Mouse (Mus musculus): Measurements from ENCODE around the gene Sapcd1.
"Not testable (repeated sequence)": the region's sequence is repeated elsewhere in the genome, so short reads cannot be mapped to it uniquely, and the experiment has no call there.

The Sapcd1 gene

GRCm38 (mm10) chr17:35055691-35056495, 28.1 kb upstream of the Sapcd1 start:
- in situ Hi-C loops (cut with MboI, MseI) = no loop called here

- in situ Hi-C loops (cut with MboI, MseI) = no loop called here
Observed at GRCm38 (mm10) chr17:35052271-35052798, 24.5 kb upstream of the Sapcd1 start.

DNA sequence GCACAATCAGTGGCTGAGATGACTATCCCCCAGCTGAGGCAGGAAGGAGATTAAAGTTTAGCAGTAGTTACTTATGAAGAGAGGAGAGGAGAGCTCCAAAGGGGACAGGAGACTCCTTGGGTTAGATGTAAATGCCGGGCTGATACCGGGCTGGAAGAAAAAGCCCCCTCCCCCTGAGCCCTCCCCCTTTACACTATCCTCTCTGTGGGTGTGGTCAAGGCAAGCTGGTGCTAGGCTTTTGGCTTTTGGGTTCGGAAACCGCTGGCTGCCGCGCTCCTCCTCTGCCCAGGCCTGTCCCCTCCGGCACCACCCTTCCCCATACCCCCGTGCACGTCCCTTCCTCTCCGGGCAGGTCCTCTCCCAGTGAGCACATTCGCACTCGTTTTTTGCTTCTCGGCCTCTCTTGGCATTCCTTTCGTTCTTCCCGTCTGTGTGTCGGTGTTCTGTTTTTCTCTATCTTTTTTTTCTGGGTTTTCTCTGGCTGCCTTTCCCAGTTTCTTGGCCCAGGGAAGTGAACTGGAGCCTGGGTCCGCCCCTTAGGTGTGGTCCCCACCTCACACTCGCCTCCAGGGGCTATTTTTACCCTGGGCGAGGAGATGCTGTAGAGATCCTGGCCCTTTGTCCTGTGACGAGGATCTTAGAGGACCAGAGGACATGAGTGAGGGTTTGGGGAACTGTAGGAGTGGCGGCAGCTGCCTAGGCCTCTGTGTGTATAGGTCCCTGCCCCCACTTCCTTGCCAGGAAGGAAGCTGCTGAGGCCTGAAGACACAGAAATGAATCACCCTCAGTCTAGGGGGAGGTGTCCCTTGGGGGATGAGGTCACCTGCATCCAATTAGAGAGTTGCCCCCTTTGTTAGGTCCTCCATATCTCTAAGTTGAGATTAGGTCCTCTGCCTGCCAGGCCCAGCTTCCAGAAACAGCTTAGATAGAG, 23.6 kb upstream of the Sapcd1 start:
- in situ Hi-C loops (cut with MboI, MseI) = no loop called here

- in situ Hi-C loops (cut with MboI, MseI) = no loop called here
Observed at GRCm38 (mm10) chr17:35050126-35050750, 22.4 kb upstream of the Sapcd1 start.

DNA sequence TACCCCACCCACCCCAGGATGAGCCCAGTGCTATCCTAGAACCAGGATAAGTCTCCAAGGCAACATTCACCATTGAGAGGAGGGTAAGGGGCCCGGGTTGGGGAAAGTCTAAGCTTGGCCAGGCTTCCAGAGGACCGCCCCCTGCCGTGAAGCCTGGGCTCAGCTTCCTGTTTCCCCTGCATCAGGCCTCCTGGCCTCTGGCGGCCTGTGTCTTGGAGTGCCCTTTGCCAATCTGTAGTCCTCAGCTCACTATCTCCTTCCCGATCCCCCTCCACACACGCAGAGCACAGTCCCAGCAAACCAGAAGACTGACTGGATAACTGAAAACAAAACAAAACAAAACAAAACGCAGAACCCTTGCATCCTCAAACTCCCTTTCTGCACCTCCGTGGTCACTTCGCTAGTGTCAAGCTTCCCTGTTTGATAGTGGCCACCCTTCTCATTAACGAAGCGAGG, 21.8 kb upstream of the Sapcd1 start, which contains the start of gene Clic1:
Clic1 (plus strand) TSS at position 406 of the 456 bp plus-strand sequence.
- in situ Hi-C loops (cut with MboI, MseI) = no loop called here

GRCm38 (mm10) chr17:35048932-35049440, 21.2 kb upstream of the Sapcd1 start:
- in situ Hi-C loops (cut with MboI, MseI) = no loop called here

DNA sequence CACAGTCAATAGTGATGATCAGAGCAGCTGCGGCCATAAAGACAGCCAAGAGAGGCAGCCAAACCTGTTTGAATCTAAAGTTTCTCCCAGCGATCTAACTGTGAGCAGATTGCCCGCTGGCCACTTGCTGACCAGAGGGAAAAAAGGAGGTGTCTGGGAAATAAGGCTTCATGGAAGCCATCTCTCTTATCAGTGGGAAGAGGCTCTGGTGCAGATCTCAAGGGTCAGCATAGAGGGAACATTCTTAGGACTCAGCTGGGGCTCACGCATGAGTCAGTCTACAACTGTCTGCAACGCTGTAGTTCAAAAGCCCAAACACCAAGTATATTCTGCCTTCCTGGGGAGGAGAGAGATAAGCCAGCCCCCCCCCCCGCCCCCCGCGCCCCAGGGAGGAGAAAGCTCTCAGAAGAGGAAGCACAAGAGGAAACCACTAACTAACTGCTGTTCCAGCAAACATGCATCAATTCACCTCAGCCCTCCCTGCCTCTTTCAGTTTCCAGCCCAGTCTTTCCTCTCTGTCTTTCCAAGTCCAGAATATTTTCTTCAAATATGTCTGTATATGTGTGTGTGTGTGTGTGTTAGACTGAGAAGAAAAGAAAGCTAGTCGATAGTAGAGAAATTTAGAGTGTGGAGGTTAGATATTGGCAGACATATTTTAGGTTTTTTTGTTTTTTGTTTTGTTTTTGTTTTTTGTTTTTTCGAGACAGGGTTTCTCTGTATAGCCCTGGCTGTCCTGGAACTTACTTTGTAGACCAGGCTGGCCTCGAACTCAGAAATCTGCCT, 20.5 kb upstream of the Sapcd1 start:
- in situ Hi-C loops (cut with MboI, MseI) = no loop called here

DNA sequence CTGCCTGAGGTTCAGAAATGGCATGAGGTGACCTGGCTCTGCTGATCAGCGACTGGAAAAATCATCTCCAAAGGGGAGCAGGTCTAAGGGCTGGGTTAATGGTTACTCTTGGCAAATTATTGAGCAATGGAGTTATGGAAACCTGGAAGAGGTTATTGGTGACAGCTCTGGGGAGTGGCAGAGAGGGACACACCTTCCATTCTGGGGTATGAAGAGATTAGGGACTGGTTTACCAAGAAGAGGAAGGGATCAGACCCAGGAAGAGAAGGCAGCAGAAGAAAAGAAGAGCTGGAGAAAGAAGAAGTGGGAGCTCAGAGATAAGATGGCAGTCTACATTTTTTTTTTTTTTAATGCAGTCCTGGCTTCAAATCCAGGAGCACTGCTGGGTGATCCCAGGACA, 19.9 kb upstream of the Sapcd1 start:
- in situ Hi-C loops (cut with MboI, MseI) = no loop called here

- in situ Hi-C loops (cut with MboI, MseI) = no loop called here
Observed at GRCm38 (mm10) chr17:35046681-35047455, 19.1 kb upstream of the Sapcd1 start, which contains the start of gene Msh5. Gene Msh5 (minus strand): TSS chr17:35046745.

DNA sequence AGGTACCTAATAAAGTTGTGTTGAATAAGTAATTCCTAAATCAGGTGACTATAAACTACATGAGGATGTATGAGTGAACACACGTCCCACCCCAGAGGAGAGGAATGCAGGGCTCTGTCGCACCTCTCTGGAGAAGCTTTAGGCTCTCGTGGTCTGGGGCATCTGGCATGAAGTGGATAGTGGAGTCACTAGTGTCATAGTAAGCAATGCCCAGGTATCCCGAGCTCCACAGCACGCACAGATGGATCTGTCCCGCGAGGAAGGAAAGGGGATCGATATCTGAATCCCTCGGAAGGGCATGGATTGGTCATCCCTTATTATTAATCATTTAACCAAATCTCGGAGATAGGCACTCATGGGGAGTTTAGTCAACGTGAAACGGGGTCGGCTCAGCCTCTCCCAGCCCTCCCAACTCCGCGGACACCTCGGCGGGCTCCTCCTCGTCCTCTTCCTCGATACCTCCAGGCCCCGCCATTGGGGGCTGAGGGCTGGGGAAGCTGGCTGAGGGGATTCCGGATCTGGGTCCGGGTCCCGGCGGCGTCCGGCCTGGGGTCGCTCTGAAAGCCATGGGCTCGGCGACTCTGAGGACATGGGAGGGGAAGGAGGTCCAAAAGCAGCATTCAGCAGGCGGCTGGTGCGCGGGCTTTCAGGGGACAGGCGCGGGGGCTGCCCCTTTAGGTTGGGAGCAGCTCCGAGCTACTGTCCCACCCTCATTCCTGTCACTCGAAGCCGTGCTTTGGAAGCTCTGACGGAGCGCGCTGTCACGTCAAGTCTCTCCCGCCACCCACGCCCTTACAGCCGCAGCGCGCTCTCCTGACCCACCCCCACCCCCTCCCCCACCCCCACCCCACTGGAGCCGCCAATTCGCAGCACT, 18.2 kb upstream of the Sapcd1 start:
- in situ Hi-C loops (cut with MboI, MseI) = no loop called here

DNA sequence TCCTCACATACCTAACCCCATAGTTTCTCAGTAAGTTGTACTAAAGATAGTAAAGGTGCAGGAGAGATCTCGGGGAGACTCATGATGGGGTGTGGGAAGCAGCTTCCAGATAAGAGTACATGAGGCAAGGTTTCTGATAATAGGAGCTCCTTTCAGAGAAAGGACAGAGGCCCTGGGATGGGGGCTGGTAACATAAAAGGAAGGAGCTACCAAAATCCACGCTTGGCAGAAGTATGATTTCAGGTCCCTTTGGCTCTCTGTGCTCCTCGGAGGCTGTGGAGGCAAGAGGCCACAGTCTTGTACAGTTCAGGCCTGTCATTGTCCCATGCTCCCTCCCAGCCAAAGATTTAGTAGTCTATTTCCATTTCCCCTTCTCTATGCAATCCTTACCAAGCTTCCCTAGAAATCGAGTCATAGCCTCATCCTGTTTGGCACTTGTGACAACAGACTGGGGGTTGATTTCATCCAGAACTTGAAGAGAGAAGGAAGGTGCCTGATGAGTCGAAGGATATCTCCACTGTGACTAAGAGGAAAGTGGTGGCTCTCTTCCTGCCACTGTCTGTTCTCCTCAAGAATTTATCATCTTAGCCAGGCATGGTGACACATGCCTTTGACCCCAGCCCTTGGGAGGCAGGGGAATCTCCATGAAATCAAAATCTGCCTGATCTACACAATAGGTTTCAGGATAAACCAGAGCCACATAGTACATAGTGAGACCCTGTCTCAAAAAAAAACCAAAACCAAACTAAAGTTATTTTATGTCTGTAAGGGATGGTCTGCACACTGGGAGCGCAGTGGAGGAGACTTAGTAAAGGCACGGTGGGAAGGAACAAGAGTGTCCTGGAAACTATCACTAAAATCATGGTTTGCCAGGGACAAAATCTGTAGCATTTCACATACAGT, 17.3 kb upstream of the Sapcd1 start:
- in situ Hi-C loops (cut with MboI, MseI) = no loop called here

- in situ Hi-C loops (cut with MboI, MseI) = no loop called here
Observed at GRCm38 (mm10) chr17:35043794-35044193, 16.0 kb upstream of the Sapcd1 start.

GRCm38 (mm10) chr17:35039121-35039873, 11.5 kb upstream of the Sapcd1 start:
- in situ Hi-C loops (cut with MboI, MseI) = no loop called here

DNA sequence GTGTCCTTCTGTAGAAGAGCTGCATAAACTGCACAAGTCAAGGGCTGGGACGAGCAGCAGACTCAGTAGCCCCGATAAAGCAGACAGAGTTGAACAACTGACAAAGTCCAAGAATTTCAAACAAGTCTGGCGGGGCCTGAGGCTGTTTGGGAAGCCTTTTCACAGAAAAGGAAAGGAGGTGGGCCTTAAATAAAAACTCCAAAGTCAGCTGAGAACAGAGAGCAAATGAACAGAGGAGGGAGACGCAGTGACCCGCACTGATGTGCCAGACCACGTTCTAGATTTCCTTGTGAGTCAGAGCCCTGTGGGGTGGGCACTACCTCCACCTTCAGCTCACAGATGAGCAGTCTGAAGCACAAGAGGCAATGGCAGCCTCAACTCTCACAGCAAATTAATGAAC, 7.1 kb upstream of the Sapcd1 start:
- in situ Hi-C loops (cut with MboI, MseI) = no loop called here

GRCm38 (mm10) chr17:35033703-35034102, 5.9 kb upstream of the Sapcd1 start:
- in situ Hi-C loops (cut with MboI, MseI) = not testable (repeated sequence)

DNA sequence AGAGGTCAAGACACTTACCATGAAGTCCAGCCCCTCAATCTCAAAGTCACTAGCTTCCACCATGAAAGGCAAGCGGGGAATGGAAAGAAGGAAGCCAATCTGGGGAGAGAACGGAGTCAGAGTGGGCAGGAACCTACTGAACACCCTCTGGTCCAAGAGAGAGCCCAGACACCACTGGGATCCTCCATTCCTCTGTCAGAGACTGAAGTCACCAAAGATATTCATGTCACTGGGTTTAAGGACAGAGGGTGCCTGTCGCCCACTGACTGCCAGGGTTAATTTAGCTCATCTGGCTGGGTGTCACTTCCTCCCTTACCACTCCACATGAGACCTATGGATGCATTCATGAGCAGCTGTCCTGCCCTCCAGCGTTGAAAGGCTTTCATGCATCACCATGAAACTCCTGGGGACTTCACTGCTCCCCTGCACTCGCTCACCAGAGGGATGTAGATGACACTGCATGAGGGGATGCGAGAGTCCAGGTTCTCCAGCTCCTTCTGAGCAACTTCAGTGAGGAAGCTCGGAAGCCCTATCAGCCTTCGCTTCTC, 4.6 kb upstream of the Sapcd1 start:
- in situ Hi-C loops (cut with MboI, MseI) = no loop called here

GRCm38 (mm10) chr17:35031880-35032279, 4.1 kb upstream of the Sapcd1 start:
- in situ Hi-C loops (cut with MboI, MseI) = no loop called here
